Mouse (Mus musculus) midbrain, embryonic 14.5 days (tissue): ENCODE measurements at regions not wholly inside any gene's neighbourhood (a gene's known extent, or its start where the extent isn't known, plus 50 kb on each side); places are given as distances from the start of the nearest gene placed in this dataset.
A peak's percentile ranks its signal among the peaks of the same experiment; 100 is the strongest.

Experiments
- ATAC-seq: fragments of 200-750 bp; cut with Nextera tagmentation; 2 replicates; pipeline ENCODE4 v1.8.0; 2017; ENCODE audit warnings: moderate number of reproducible peaks, moderate library complexity; ENCODE audit not compliant: low FRiP score, low TSS enrichment
- DNase-seq: peaks from one replicate; pipeline ENCODE4 v3.0.0-alpha.2; 2015
- H3K27ac ChIP-seq: fragments of 300-500 bp; sonication (generic); replicated peaks from 2 replicates; pipeline ENCODE4 v1.5.1; 2014; ENCODE audit warnings: mild to moderate bottlenecking, low read depth, low read length, moderate library complexity
- H3K27me3 ChIP-seq: fragments of 300-500 bp; sonication (generic); 2 replicates; pipeline ENCODE4 v1.6.1; 2014; ENCODE audit warnings: low read length, control low read depth, mixed read lengths; ENCODE audit not compliant: control insufficient read depth, insufficient read depth
- H3K36me3 ChIP-seq: fragments of 300-500 bp; sonication (generic); 2 replicates; pipeline ENCODE4 v1.6.1; 2014; ENCODE audit warnings: low read length, control low read depth; ENCODE audit not compliant: control insufficient read depth, insufficient read depth
- H3K4me1 ChIP-seq: fragments of 300-500 bp; sonication (generic); 2 replicates; pipeline ENCODE4 v1.6.1; 2014; ENCODE audit warnings: mild to moderate bottlenecking, antibody characterized with exemption, low read length, control low read depth; ENCODE audit not compliant: control insufficient read depth, insufficient read depth
- H3K4me2 ChIP-seq: fragments of 300-500 bp; sonication (generic); 2 replicates; pipeline ENCODE4 v1.6.1; 2014; ENCODE audit warnings: mild to moderate bottlenecking, low read length, moderate library complexity
- H3K4me3 ChIP-seq: fragments of 300-500 bp; sonication (generic); replicated peaks from 2 replicates; pipeline ENCODE4 v1.5.1; 2014; ENCODE audit warnings: low read depth, low read length
- H3K9ac ChIP-seq: fragments of 300-500 bp; sonication (generic); replicated peaks from 2 replicates; pipeline ENCODE4 v1.6.1; 2014; ENCODE audit warnings: mild to moderate bottlenecking, low read length, moderate library complexity
- H3K9me3 ChIP-seq: fragments of 300-500 bp; sonication (generic); 2 replicates; pipeline ENCODE4 v1.6.1; 2016; ENCODE audit warnings: low read length, control low read depth, mixed read lengths; ENCODE audit not compliant: control insufficient read depth
- WGBS: fragments of 180-500 bp; shearing (Covaris S2); extraction: QIAGEN DNeasy Blood & Tissue Kit; methylation state at CpG from one replicate; pipeline ENCODE4 v1.1.7; 2014; 5-methylcytosine and 5-hydroxymethylcytosine counted together

DNA sequence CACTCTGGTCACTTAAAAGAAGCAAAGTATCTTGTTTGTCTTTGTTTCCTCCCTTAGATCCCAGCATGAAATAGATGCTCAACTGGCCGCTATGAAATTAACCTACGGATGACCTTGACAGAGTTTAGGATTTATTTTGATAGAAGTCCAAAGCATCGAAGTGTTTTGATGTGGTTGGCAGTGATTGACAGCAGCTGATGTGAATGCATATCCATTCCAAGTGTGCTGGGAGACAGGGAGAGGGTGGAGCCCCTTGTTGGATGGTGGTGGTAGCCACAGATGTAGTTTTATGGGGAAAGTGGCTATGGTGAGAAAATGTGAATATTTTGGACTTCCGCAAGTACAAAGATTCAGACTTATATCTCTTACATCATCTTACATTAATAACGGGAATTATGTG is 197.8 kb upstream of the Irx3 start:
- Histone ChIP-seq H3K9ac (no peak overlapping the region), H3K36me3 (no peaks in the 10 kb centered on the region), H3K4me3 (no peak overlapping the region), H3K27me3 (no peaks in the 10 kb centered on the region), H3K27ac (no peak overlapping the region), H3K9me3 (peaks cover 4% of the 10 kb centered on the region), H3K4me2 (no peak overlapping the region), H3K4me1 (peaks cover 28% of the 10 kb centered on the region)
- DNase-seq (no peak), ATAC-seq (no peak)
- 92% methylated on average over 5 of the region's 5 CpGs for WGBS

GRCm38 (mm10) chr8:91999189-91999588 is 197.3 kb upstream of the Irx3 start:
- H3K4me1 ChIP-seq = peaks cover 28% of the 10 kb centered on the region
- peaks cover 4% of the 10 kb centered on the region for H3K9me3 ChIP-seq
- no peaks in the 10 kb centered on the region for H3K36me3 ChIP-seq
- H3K27me3 ChIP-seq = no peaks in the 10 kb centered on the region
- no peak overlapping the region for H3K4me3 ChIP-seq
- no peak for ATAC-seq
- H3K4me2 ChIP-seq = no peak overlapping the region
- 95% methylated on average over 2 of the region's 2 CpGs for WGBS
- DNase-seq = no peak
- no peak overlapping the region for H3K27ac ChIP-seq
- no peak overlapping the region for H3K9ac ChIP-seq

- H3K9me3 ChIP-seq = peaks cover 4% of the 10 kb centered on the region
- ATAC-seq = no peak
- H3K4me2 ChIP-seq = peak overlapping the region; percentile 33
- no peaks in the 10 kb centered on the region for H3K36me3 ChIP-seq
- peak overlapping the region; percentile 81 for H3K27ac ChIP-seq
- H3K9ac ChIP-seq = no peak overlapping the region
- peaks cover 37% of the 10 kb centered on the region for H3K4me1 ChIP-seq
- DNase-seq = no peak
- no peaks in the 10 kb centered on the region for H3K27me3 ChIP-seq
- no peak overlapping the region for H3K4me3 ChIP-seq
Observed at GRCm38 (mm10) chr8:91997892-91998189, 196.0 kb upstream of the Irx3 start.

GRCm38 (mm10) chr8:91997023-91997891 is 195.4 kb upstream of the Irx3 start:
- Histone ChIP-seq H3K27me3 (no peaks in the 10 kb centered on the region), H3K27ac (peak overlapping the region; percentile 81), H3K9ac (0 out of 2 replicates have a peak overlapping the region, but pooled peaks have one; percentile 5), H3K4me1 (peaks cover 43% of the 10 kb centered on the region), H3K4me3 (no peak overlapping the region), H3K36me3 (no peaks in the 10 kb centered on the region), H3K9me3 (peaks cover 4% of the 10 kb centered on the region), H3K4me2 (peak overlapping the region; percentile 33)
- ATAC-seq (peak; percentile 65; the same call in 1 of the 2 replicates), DNase-seq (peak; percentile 79)
- 7% methylated on average over 26 of the region's 26 CpGs for WGBS

DNA sequence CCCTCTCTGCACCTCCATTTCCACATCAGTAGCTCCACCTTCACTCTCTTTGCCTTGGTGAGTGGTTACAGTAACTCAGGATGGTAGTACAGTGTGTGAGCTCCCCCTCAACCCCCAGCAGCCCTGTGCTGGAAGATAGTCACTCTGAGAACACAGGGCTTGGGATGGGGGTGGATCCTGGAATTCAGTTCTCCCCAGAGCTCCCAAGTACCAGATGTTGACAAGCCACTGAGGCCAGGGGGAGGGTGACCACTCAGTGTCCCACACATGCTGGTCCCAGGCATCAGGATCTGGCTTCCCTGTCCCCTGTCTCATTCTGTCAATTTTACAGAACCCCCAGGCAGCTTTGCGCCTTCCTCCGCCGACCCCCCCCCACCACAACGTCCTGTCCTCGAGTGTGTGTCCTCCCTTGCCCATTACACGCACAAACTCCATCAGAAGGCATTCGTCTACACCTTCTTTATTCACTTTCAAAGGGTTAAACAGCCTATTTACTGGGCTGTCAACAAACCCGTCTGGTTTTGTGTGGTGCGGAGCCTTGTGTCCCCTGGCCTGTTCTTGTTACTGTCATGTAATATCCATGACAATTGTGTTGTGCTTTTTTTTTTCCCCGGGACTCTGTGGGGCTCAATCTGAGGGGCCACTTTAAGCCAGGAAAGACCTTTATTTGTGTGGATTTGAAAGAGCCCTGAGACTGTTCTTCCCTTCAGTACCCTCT is 194.6 kb upstream of the Irx3 start:
- H3K4me2 ChIP-seq = peak overlapping the region; percentile 33
- H3K4me1 ChIP-seq = peaks cover 49% of the 10 kb centered on the region
- peak overlapping the region; percentile 24; the same call in 1 of the 2 replicates for H3K9ac ChIP-seq
- DNase-seq (no peak), ATAC-seq (peak; percentile 38; the same call in 1 of the 2 replicates)
- no peaks in the 10 kb centered on the region for H3K36me3 ChIP-seq
- H3K4me3 ChIP-seq = no peak overlapping the region
- WGBS = 5% methylated on average over 10 of the region's 10 CpGs
- no peaks in the 10 kb centered on the region for H3K27me3 ChIP-seq
- H3K27ac ChIP-seq = peak overlapping the region; percentile 81
- peaks cover 4% of the 10 kb centered on the region for H3K9me3 ChIP-seq

GRCm38 (mm10) chr8:91995407-91996144 is 193.7 kb upstream of the Irx3 start:
- 11% methylated on average over 9 of the region's 9 CpGs for WGBS
- Histone ChIP-seq H3K27ac (peak overlapping the region; percentile 81), H3K9me3 (peaks cover 4% of the 10 kb centered on the region), H3K4me2 (no peak overlapping the region), H3K27me3 (no peaks in the 10 kb centered on the region), H3K9ac (no peak overlapping the region), H3K4me1 (peaks cover 56% of the 10 kb centered on the region), H3K36me3 (no peaks in the 10 kb centered on the region), H3K4me3 (no peak overlapping the region)
- ATAC-seq = no peak
- peak; percentile 66 for DNase-seq

- Histone ChIP-seq H3K27ac (peak overlapping the region; percentile 89), H3K9ac (no peak overlapping the region; the same call in 1 of the 2 replicates), H3K4me3 (peak overlapping the region; percentile 16; the same call in 1 of the 2 replicates), H3K27me3 (no peaks in the 10 kb centered on the region), H3K4me1 (peaks cover 51% of the 10 kb centered on the region), H3K36me3 (no peaks in the 10 kb centered on the region), H3K9me3 (no peaks in the 10 kb centered on the region), H3K4me2 (peak overlapping the region; percentile 44)
- 9% methylated on average over 25 of the region's 25 CpGs for WGBS
- ATAC-seq (peak; percentile 60; the same call in 1 of the 2 replicates), DNase-seq (peak; percentile 85)
Observed at GRCm38 (mm10) chr8:91991542-91992452, 189.9 kb upstream of the Irx3 start.

DNA sequence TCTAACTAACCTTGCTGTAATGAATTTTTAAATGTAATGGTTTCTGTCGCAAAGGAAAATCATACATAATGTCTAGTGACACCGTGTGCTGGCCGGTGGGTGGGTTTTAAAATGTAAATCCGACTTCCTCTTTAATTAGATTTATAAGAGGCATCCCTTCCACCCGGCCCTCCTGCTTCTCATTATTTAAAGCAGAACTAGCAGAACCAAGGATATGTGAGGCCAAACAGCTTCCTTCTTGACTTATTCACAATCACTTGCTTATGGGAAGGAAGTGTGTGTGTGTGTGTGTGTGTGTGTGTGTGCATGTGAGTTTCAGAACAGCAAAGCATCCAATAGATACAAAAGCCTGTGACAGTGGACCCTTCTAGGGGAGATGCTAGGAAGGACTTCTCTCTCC is 189.1 kb upstream of the Irx3 start:
- no peaks in the 10 kb centered on the region for H3K27me3 ChIP-seq
- 5% methylated on average over 5 of the region's 5 CpGs for WGBS
- H3K4me2 ChIP-seq = peak overlapping the region; percentile 44
- H3K9me3 ChIP-seq = no peaks in the 10 kb centered on the region
- DNase-seq (peak; percentile 62), ATAC-seq (no peak)
- peaks cover 43% of the 10 kb centered on the region for H3K4me1 ChIP-seq
- peak overlapping the region; percentile 89 for H3K27ac ChIP-seq
- no peaks in the 10 kb centered on the region for H3K36me3 ChIP-seq
- H3K9ac ChIP-seq = no peak overlapping the region
- H3K4me3 ChIP-seq = no peak overlapping the region
